Mouse (Mus musculus) heart, embryonic 14.5 days (tissue): ENCODE measurements at regions not wholly inside any gene's neighbourhood (a gene's known extent, or its start where the extent isn't known, plus 50 kb on each side); places are given as distances from the start of the nearest gene placed in this dataset.
"Not testable (repeated sequence)": the region's sequence is repeated elsewhere in the genome, so short reads cannot be mapped to it uniquely, and the experiment has no call there.

ENCODE experiments used
- ATAC-seq: fragments of 200-750 bp; cut with Nextera tagmentation; 2 replicates; pipeline ENCODE4 v1.8.0; 2017; ENCODE audit warnings: low read depth, moderate TSS enrichment; ENCODE audit not compliant: insufficient number of reproducible peaks, insufficient read depth, low FRiP score
- H3K27ac ChIP-seq, 2 experiments: fragments of 200-500 bp in 1 of 2; fragments of 300-500 bp in 1 of 2; sonication (generic) in 1 of 2; replicated peaks in 1 of 2; 2 replicates each; pipeline ENCODE4 v1.5.1; 2012 to 2014; ENCODE audit warnings: low read depth in 2 of 2, low read length in 2 of 2, control low read depth in 1 of 2, mild to moderate bottlenecking in 1 of 2, mixed read lengths in 1 of 2; ENCODE audit not compliant: control insufficient read depth in 1 of 2, insufficient read depth in 1 of 2
- H3K27me3 ChIP-seq: fragments of 300-500 bp; sonication (generic); 2 replicates; pipeline ENCODE4 v1.6.1; 2014; ENCODE audit warnings: mild to moderate bottlenecking, low read length, control low read depth; ENCODE audit not compliant: control insufficient read depth, insufficient read depth
- H3K36me3 ChIP-seq: fragments of 300-500 bp; sonication (generic); 2 replicates; pipeline ENCODE4 v1.6.1; 2014; ENCODE audit warnings: mild to moderate bottlenecking, control low read depth, low read length, mixed read lengths; ENCODE audit not compliant: control insufficient read depth, insufficient read depth
- H3K4me1 ChIP-seq, 2 experiments: fragments of 200-500 bp in 1 of 2; fragments of 300-500 bp in 1 of 2; sonication (generic) in 1 of 2; 2 replicates each; pipeline ENCODE4 v1.6.1; 2012 to 2014; ENCODE audit warnings: low read length in 2 of 2, control low read depth in 1 of 2, mixed read lengths in 1 of 2; ENCODE audit not compliant: control insufficient read depth in 2 of 2, insufficient read depth in 2 of 2
- H3K4me2 ChIP-seq: fragments of 300-500 bp; sonication (generic); 2 replicates; pipeline ENCODE4 v1.6.1; 2014; ENCODE audit warnings: mild to moderate bottlenecking, low read length
- H3K4me3 ChIP-seq, 2 experiments: fragments of 200-500 bp in 1 of 2; fragments of 300-500 bp in 1 of 2; sonication (generic) in 1 of 2; 2 replicates each; pipeline ENCODE4 v1.5.1; 2012 to 2014; ENCODE audit warnings: low read length in 2 of 2, mild to moderate bottlenecking in 2 of 2, control low read depth in 1 of 2, low read depth in 1 of 2, moderate library complexity in 1 of 2; ENCODE audit not compliant: control insufficient read depth in 1 of 2, insufficient read depth in 1 of 2
- H3K9ac ChIP-seq: fragments of 300-500 bp; sonication (generic); 2 replicates; pipeline ENCODE4 v1.6.1; 2014; ENCODE audit warnings: mild to moderate bottlenecking, low read length
- H3K9me3 ChIP-seq: fragments of 300-500 bp; sonication (generic); 2 replicates; pipeline ENCODE4 v1.6.1; 2016; ENCODE audit warnings: low read length, control low read depth; ENCODE audit not compliant: control insufficient read depth
- WGBS: fragments of 180-500 bp; shearing (Covaris S2); extraction: QIAGEN DNeasy Blood & Tissue Kit; methylation state at CpG from one replicate; pipeline ENCODE4 v1.1.7; 2014; 5-methylcytosine and 5-hydroxymethylcytosine counted together

- Histone ChIP-seq H3K27me3 (no peaks in the 10 kb centered on the region), H3K9me3 (no peaks in the 10 kb centered on the region), H3K4me3 (no peak overlapping the region), H3K36me3 (no peaks in the 10 kb centered on the region), H3K4me1 (no peaks in the 10 kb centered on the region), H3K9ac (no peak overlapping the region), H3K4me2 (no peak overlapping the region), H3K27ac (no peak overlapping the region)
- 83% methylated on average over 13 of the region's 13 CpGs for WGBS
- ATAC-seq: no peak
Observed at GRCm38 (mm10) chr8:88064414-88065110, 54.0 kb upstream of the Cnep1r1 start.

GRCm38 (mm10) chr8:88059107-88059506, 59.5 kb upstream of the Cnep1r1 start:
- not testable (repeated sequence) for H3K27me3 ChIP-seq, H3K4me3 ChIP-seq, ATAC-seq, H3K4me2 ChIP-seq, H3K36me3 ChIP-seq, H3K4me1 ChIP-seq, H3K9ac ChIP-seq, H3K27ac ChIP-seq, H3K9me3 ChIP-seq
- 77% methylated on average over 1 of the region's 1 CpGs for WGBS

- ATAC-seq: no peak
- Histone ChIP-seq H3K27ac (no peak overlapping the region), H3K4me3 (no peak overlapping the region), H3K36me3 (no peaks in the 10 kb centered on the region), H3K9me3 (no peaks in the 10 kb centered on the region), H3K4me1 (no peaks in the 10 kb centered on the region), H3K9ac (no peak overlapping the region), H3K4me2 (no peak overlapping the region), H3K27me3 (no peaks in the 10 kb centered on the region)
- WGBS: 86% methylated on average over 7 of the region's 7 CpGs
Observed at GRCm38 (mm10) chr8:88057686-88058234, 60.8 kb upstream of the Cnep1r1 start.

- no peaks in the 10 kb centered on the region for H3K27me3 ChIP-seq
- H3K4me2 ChIP-seq: no peak overlapping the region
- no peak overlapping the region for H3K27ac ChIP-seq
- WGBS: 81% methylated on average over 10 of the region's 10 CpGs
- H3K9ac ChIP-seq: no peak overlapping the region
- ATAC-seq: no peak
- no peak overlapping the region for H3K4me3 ChIP-seq
- H3K36me3 ChIP-seq: no peaks in the 10 kb centered on the region
- H3K4me1 ChIP-seq: peaks cover 0 to 4% of the 10 kb centered on the region in 2 experiments; a peak in 2 of 4 replicates
- H3K9me3 ChIP-seq: no peaks in the 10 kb centered on the region
Observed at GRCm38 (mm10) chr8:88050651-88051050, 67.9 kb upstream of the Cnep1r1 start.

- WGBS: 38% methylated on average over 5 of the region's 5 CpGs
- no peak overlapping the region for H3K27ac ChIP-seq
- no peak overlapping the region for H3K4me2 ChIP-seq
- H3K9ac ChIP-seq: no peak overlapping the region
- H3K36me3 ChIP-seq: no peaks in the 10 kb centered on the region
- H3K9me3 ChIP-seq: no peaks in the 10 kb centered on the region
- no peaks in the 10 kb centered on the region for H3K27me3 ChIP-seq
- peaks cover 0 to 4% of the 10 kb centered on the region in 2 experiments; a peak in 2 of 4 replicates for H3K4me1 ChIP-seq
- no peak for ATAC-seq
- no peak overlapping the region for H3K4me3 ChIP-seq
Observed at GRCm38 (mm10) chr8:88049091-88049490, 69.5 kb upstream of the Cnep1r1 start.

- Histone ChIP-seq H3K4me2 (no peak overlapping the region), H3K9ac (no peak overlapping the region), H3K4me3 (no peak overlapping the region), H3K9me3 (no peaks in the 10 kb centered on the region), H3K36me3 (no peaks in the 10 kb centered on the region), H3K27ac (no peak overlapping the region), H3K4me1 (peaks cover 0 to 4% of the 10 kb centered on the region in 2 experiments; a peak in 2 of 4 replicates), H3K27me3 (no peaks in the 10 kb centered on the region)
- no peak for ATAC-seq
- 62% methylated on average over 4 of the region's 4 CpGs for WGBS
Observed at GRCm38 (mm10) chr8:88045995-88046394, 72.6 kb upstream of the Cnep1r1 start.

- Histone ChIP-seq H3K4me3 (no peak overlapping the region), H3K36me3 (no peaks in the 10 kb centered on the region)
- WGBS: 22% methylated on average over 6 of the region's 6 CpGs
Observed at GRCm38 (mm10) chr8:88039286-88039685, 79.3 kb upstream of the Cnep1r1 start.

GRCm38 (mm10) chr8:88037994-88038393, 78.6 kb upstream of the Zfp423 start:
- WGBS: 78% methylated on average over 2 of the region's 2 CpGs
- ATAC-seq: no peak

More at GRCm38 (mm10) chr8:88039286-88039685, 79.3 kb upstream of the Cnep1r1 start:
- Histone ChIP-seq H3K27ac (no peak overlapping the region), H3K27me3 (no peaks in the 10 kb centered on the region), H3K9ac (no peak overlapping the region), H3K4me2 (no peak overlapping the region), H3K9me3 (no peaks in the 10 kb centered on the region), H3K4me1 (no peaks in the 10 kb centered on the region)
- no peak for ATAC-seq

More at GRCm38 (mm10) chr8:88037994-88038393, 78.6 kb upstream of the Zfp423 start:
- Histone ChIP-seq H3K9ac (no peak overlapping the region), H3K4me2 (no peak overlapping the region), H3K4me3 (no peak overlapping the region), H3K36me3 (no peaks in the 10 kb centered on the region), H3K4me1 (no peaks in the 10 kb centered on the region), H3K9me3 (no peaks in the 10 kb centered on the region), H3K27me3 (no peaks in the 10 kb centered on the region), H3K27ac (no peak overlapping the region)
